25 mouse cellular contexts compared by ENCODE assay signal in genomic region chr3:109313501-109313900, GRCm38 (mm10). TPM values are rescaled to one million over a fixed set of nuclear protein-coding genes. Genes with fewer than 3 reads are reported as not detected.
DNase-seq lines count a peak whose midpoint lies in the region; ATAC-seq and TF ChIP-seq lines count a peak whose summit lies in the region.
"Had no signal": no experiment of that assay in that cellular context is flagged by ENCODE, and none has a peak within 500 bp of the region (broad histone marks: within the 10 kb centered on the region; RNA-seq: fewer than 3 reads in every experiment).

No protein-coding gene starts in this region.

- H3K4me2 ChIP-seq in embryonic facial prominence, embryonic 14.5 days (ENCODE audit: low read depth, low read length), result no peak overlapping the region

- H3K27ac ChIP-seq in embryonic facial prominence, embryonic 14.5 days (replicated peaks; ENCODE audit: low read depth, low read length), result no peak overlapping the region; the same call in 1 of the 2 replicates
- no peak overlapping the region for H3K27ac ChIP-seq in embryonic facial prominence, embryonic 10.5 days (replicated peaks)
- H3K27ac ChIP-seq in heart, adult 2 months, result peak overlapping the region; percentile 28; the same call in 1 of the 2 replicates

- H3K4me1 ChIP-seq in embryonic facial prominence, embryonic 14.5 days (ENCODE audit: control insufficient read depth, insufficient read depth, low read length), result peaks cover 4% of the 10 kb centered on the region; the same call in 1 of the 2 replicates
- 0 out of 2 replicates have a peak, but pooled peaks cover 4% of the 10 kb centered on the region for H3K4me1 ChIP-seq in embryonic facial prominence, embryonic 10.5 days
- H3K4me1 ChIP-seq in heart, adult 2 months (ENCODE audit: control insufficient read depth, insufficient read depth, low read length), result peaks cover 9% of the 10 kb centered on the region

- no peaks in the 10 kb centered on the region for H3K36me3 ChIP-seq in embryonic facial prominence, embryonic 14.5 days (ENCODE audit: control insufficient read depth, insufficient read depth, low read length)
- H3K36me3 ChIP-seq in embryonic facial prominence, embryonic 10.5 days (replicated peaks), result no peaks in the 10 kb centered on the region
- no peaks in the 10 kb centered on the region for H3K36me3 ChIP-seq in heart, adult 2 months (ENCODE audit: control insufficient read depth, insufficient read depth, low read length)
- H3K36me3 ChIP-seq: G1E had no signal

- intact Hi-C loops in heart, adult 2 months (cut with DNase I), result loop anchor here (10.0 kb wide), 1 partner anchor 59 kb away; no protein-coding TSS in a partner anchor

- ATAC-seq in embryonic facial prominence, embryonic 14.5 days (ENCODE audit: low read depth), result no peak
- ATAC-seq: activated CD4-positive, CD25-positive, alpha-beta regulatory T cell, adult 4 months; CD4-positive, CD25-positive, alpha-beta regulatory T cell, adult 4 months; Patski had no signal

- no peak for TF ChIP-seq POLR2A in heart, adult 2 months (IDR thresholded peaks at IDR 0.05; ENCODE audit: insufficient read depth, low read depth, low read length)

- H3K27me3 ChIP-seq in embryonic facial prominence, embryonic 14.5 days (replicated peaks; ENCODE audit: control insufficient read depth, insufficient read depth, low read length), result no peaks in the 10 kb centered on the region
- no peaks in the 10 kb centered on the region for H3K27me3 ChIP-seq in embryonic facial prominence, embryonic 10.5 days (replicated peaks; ENCODE audit: low read depth, poor library complexity, severe bottlenecking)
- H3K27me3 ChIP-seq in heart, adult 2 months (ENCODE audit: control insufficient read depth, insufficient read depth, low read length), result no peaks in the 10 kb centered on the region
- H3K27me3 ChIP-seq: CH12.LX, Patski had no signal

- no peak for TF ChIP-seq CTCF in heart, adult 2 months (IDR thresholded peaks at IDR 0.05)

- DNase-seq in embryonic facial prominence, embryonic 14.5 days (ENCODE audit: low spot score), result peak; percentile 52
- DNase-seq in embryonic facial prominence, embryonic 10.5 days (ENCODE audit: low spot score), result no peak
- no peak for DNase-seq in heart, adult 2 months
- no peak for DNase-seq in heart, adult 18-20 months
- DNase-seq in 3T3-L1 (ENCODE audit: low read depth, low spot score), result peak; percentile 15
- peak; percentile 52 for DNase-seq in 416B (ENCODE audit: low read depth)
- no peak for DNase-seq in left cerebral cortex, adult 18-20 months (ENCODE audit: low spot score in 2 of 2)
- no peak for DNase-seq in embryo, embryonic 10 days (ENCODE audit: low spot score)
- DNase-seq: adrenal gland, adult 2 months; adrenal gland, adult 8-10 months; adrenal gland, postnatal 10 days; adrenal gland, postnatal 14 days; adrenal gland, postnatal 25 days; adrenal gland, postnatal 36 days; B cell, adult 2 months; cerebellum, adult 11 months; cerebellum, adult 11-12 months; cerebellum, adult 18-20 months; cerebellum, adult 2 months had no signal

- no peak overlapping the region for H3K9ac ChIP-seq in embryonic facial prominence, embryonic 14.5 days (ENCODE audit: low read depth, low read length)
- H3K9ac ChIP-seq in heart, adult 2 months (ENCODE audit: low read depth, low read length), result no peak overlapping the region

- H3K9me3 ChIP-seq in embryonic facial prominence, embryonic 14.5 days (ENCODE audit: control insufficient read depth, low read length), result no peaks in the 10 kb centered on the region
- H3K9me3 ChIP-seq in embryonic facial prominence, embryonic 10.5 days, result no peaks in the 10 kb centered on the region

- no peak overlapping the region for H3K4me3 ChIP-seq in embryonic facial prominence, embryonic 14.5 days (ENCODE audit: low read depth, low read length)
- no peak overlapping the region for H3K4me3 ChIP-seq in embryonic facial prominence, embryonic 10.5 days
- no peak overlapping the region for H3K4me3 ChIP-seq in heart, adult 2 months

- 49% methylated on average over 2 of the region's 2 CpGs for WGBS in embryonic facial prominence, embryonic 14.5 days
- 76% methylated on average over 2 of the region's 2 CpGs for WGBS in embryonic facial prominence, embryonic 10.5 days
- WGBS in heart, adult 2 months, result 40% methylated on average over 2 of the region's 2 CpGs

- H3K79me2 ChIP-seq in heart, adult 2 months (replicated peaks; ENCODE audit: control insufficient read depth, insufficient read depth, low read length), result no peaks in the 10 kb centered on the region

- TF ChIP-seq EP300 in heart, adult 2 months (IDR thresholded peaks at IDR 0.05; ENCODE audit: insufficient read depth, low read depth, low read length), result no peak

RNA-seq across cellular contexts. Expression of gene Vav3, which starts 27.0 kb away (rescaled TPM):
- 19.7 and 20.3 TPM in 2 replicates for polyA plus RNA-seq in embryonic facial prominence, embryonic 14.5 days (2014; fragmentation: Nextera tagmentation; extraction: Ambion mirVana)
- polyA plus RNA-seq in embryonic facial prominence, embryonic 10.5 days (2016; fragmentation: Nextera tagmentation; extraction: Ambion mirVana), result 5.3 and 6.1 TPM in 2 replicates
- total RNA-seq in heart, adult 2 months (2021), result 1 to 10 TPM; 4.4 to 5.0 TPM
- 1.7 and 3.5 TPM in 2 replicates for polyA plus RNA-seq in heart, adult 2 months (2012; rRNA removed)
- total RNA-seq in heart, adult 18-20 months (2021), result 1 to 10 TPM; 4.8 to 5.4 TPM
- total RNA-seq in left cerebral cortex, adult 18-20 months (2021), result 1 to 10 TPM; 5.3 to 6.6 TPM
- total RNA-seq: MEL had no signal
- polyA plus RNA-seq: G1E had no signal

Comparison
In these comparisons a context has a peak if more than half of its experiments do, and no peak if none do; other contexts are left out.
1. DNase-seq: peak in embryonic facial prominence, embryonic 14.5 days (single experiment), 3T3-L1 (single experiment) and 416B (single experiment); none in embryonic facial prominence, embryonic 10.5 days (single experiment), heart, adult 2 months (0 of 2), heart, adult 18-20 months (0 of 2), left cerebral cortex, adult 18-20 months (0 of 2) and embryo, embryonic 10 days (single experiment).